Mouse (Mus musculus) cerebellum, adult 2 months (tissue): Measurements from ENCODE around the gene Tox2.

Source experiments
- CTCF ChIP-seq: fragments of 200-500 bp; IDR thresholded peaks from 2 replicates; pipeline ENCODE4 v1.5.1; 2011; ENCODE audit warnings: low read depth, mild to moderate bottlenecking, control low read depth, low read length, moderate library complexity, borderline replicate concordance; ENCODE audit not compliant: insufficient read depth
- POLR2A ChIP-seq: fragments of 200-500 bp; IDR thresholded peaks from 2 replicates; pipeline ENCODE4 v1.6.1; 2011; ENCODE audit warnings: low read length, control low read depth, borderline replicate concordance; ENCODE audit not compliant: insufficient read depth

DNA sequence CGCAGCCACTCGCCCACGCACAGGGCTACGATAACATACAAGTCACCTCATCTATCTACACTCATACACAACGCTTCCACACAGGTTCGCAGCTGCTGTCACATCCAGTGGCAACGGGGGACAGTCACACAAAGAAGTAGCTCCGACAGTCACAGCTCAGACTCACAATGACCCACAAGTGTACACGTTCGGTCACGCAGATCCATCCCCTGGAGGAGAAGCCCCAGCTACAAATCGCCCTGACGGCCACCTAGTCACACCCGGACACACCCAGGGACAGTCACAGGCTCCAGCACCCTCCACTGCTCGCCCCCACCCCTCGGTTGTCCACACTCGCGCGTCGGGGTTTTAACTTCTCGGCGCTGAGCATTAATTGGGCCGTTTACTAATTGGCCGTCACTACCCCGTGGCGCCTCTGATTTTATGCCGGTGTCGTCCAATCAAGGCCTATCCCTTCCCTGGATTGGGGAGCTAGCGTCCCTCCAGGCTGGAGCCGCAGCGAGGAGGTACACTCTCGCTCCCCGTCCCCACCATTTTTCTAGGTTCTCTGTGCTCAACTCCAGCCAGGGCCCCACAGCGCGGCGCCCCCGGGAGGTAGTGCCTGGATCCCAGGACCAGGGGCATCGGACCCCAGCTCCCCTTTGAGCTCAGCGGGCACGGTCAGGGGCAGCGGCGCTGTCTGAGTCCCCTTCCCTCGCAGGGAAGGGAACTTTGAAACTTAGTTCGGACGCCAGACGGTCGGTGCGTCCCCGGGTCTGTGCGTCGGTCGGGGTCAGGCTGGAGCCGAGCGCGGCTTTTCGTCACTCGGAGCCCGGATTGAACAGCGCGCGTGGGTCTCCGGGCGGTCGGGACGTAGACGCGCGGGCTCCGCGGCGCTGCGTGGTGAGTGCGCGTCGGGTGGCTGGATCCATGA, 966 bp downstream of the Tox2 start:
- TF ChIP-seq CTCF (no peak), POLR2A (no peak)
